Comparison of ENCODE assay signal across 14 mouse cellular contexts in genomic region chr4:104828939-104829338, GRCm38 (mm10). TPM values are rescaled to one million over a fixed set of nuclear protein-coding genes. Genes with fewer than 3 reads are reported as not detected.
A peak's percentile ranks its signal among the peaks of the same experiment; 100 is the strongest.
DNase-seq lines count a peak whose midpoint lies in the region; ATAC-seq lines count a peak whose summit lies in the region.
"Had no signal": no experiment of that assay in that cellular context is flagged by ENCODE, and none has a peak within 500 bp of the region (broad histone marks: within the 10 kb centered on the region; RNA-seq: fewer than 3 reads in every experiment).

No protein-coding gene starts in this region.

- DNase-seq in heart, adult 11 months = peak; percentile 62
- no peak for DNase-seq in heart, postnatal 36 days
- peak; percentile 25 to 45 for DNase-seq in left cerebral cortex, postnatal 25 days (ENCODE audit: low spot score in 2 of 2)
- DNase-seq in left cerebral cortex, adult 11 months (ENCODE audit: low spot score) = no peak
- peak; percentile 20 for DNase-seq in brain, embryonic 18.5 days (ENCODE audit: low read depth, low spot score)
- DNase-seq in left cerebral cortex, postnatal 4 days = peak; percentile 43
- DNase-seq: adrenal gland, adult 2 months had no signal

- ATAC-seq in granulocyte monocyte progenitor cell, adult 5-6 weeks (replicated peaks; ENCODE audit: poor library complexity, severe bottlenecking) = no peak
- ATAC-seq: intestine, postnatal 0 days had no signal

- intact Hi-C loops in heart, postnatal 36 days (cut with DNase I) = no loop called here
- intact Hi-C loops in left cerebral cortex, postnatal 25 days (cut with DNase I) = no loop called here
- intact Hi-C loops in left cerebral cortex, postnatal 4 days (cut with DNase I) = no loop called here

RNA-seq across cellular contexts. Expression of gene Gm17662, which starts 28.2 kb away (rescaled TPM):
- total RNA-seq in heart, postnatal 36 days (2021) = not detected
- not detected for total RNA-seq in left cerebral cortex, postnatal 25 days (2021)
- total RNA-seq in left cerebral cortex, postnatal 4 days (2021) = not detected
- not detected in 2 replicates for total RNA-seq in granulocyte monocyte progenitor cell, adult 5-6 weeks (2014; fragmentation: Nextera tagmentation)
- total RNA-seq in granulocyte monocyte progenitor cell, adult 5-6 weeks (2017) = not detected in 2 replicates
- total RNA-seq: adrenal gland, adult 2 months; CH12.LX; common myeloid progenitor, adult 5-6 weeks; gastrocnemius, adult 18-20 months; layer of hippocampus, postnatal 25 days; megakaryocyte, adult 5-6 weeks had no signal

RNA-seq across cellular contexts. Expression of gene C8a, which starts 47.3 kb away (rescaled TPM):
- total RNA-seq in heart, postnatal 36 days (2021) = not detected
- total RNA-seq in left cerebral cortex, postnatal 25 days (2021) = not detected
- total RNA-seq in left cerebral cortex, postnatal 4 days (2021) = not detected
- not detected in 2 replicates for total RNA-seq in granulocyte monocyte progenitor cell, adult 5-6 weeks (2014; fragmentation: Nextera tagmentation)
- total RNA-seq in granulocyte monocyte progenitor cell, adult 5-6 weeks (2017) = not detected in 2 replicates
- total RNA-seq: common myeloid progenitor, adult 5-6 weeks; layer of hippocampus, postnatal 25 days; megakaryocyte, adult 5-6 weeks had no signal

Comparison
In these comparisons a context has a peak if more than half of its experiments do, and no peak if none do; other contexts are left out.
1. DNase-seq: peak in heart, adult 11 months (single experiment), left cerebral cortex, postnatal 25 days (2 of 2), brain, embryonic 18.5 days (single experiment) and left cerebral cortex, postnatal 4 days (single experiment); none in heart, postnatal 36 days (0 of 2) and left cerebral cortex, adult 11 months (single experiment).